Mouse (Mus musculus) adrenal gland, adult 18-20 months (tissue): ENCODE measurements around the gene Nek1. TPM values are rescaled to one million over a fixed set of nuclear protein-coding genes. Genes with fewer than 3 reads are reported as not detected.
A peak's percentile ranks its signal among the peaks of the same experiment; 100 is the strongest.
"Not testable (repeated sequence)": the region's sequence is repeated elsewhere in the genome, so short reads cannot be mapped to it uniquely, and the experiment has no call there.

Experiments
- DNase-seq, 2 experiments: peaks; one replicate each; pipeline ENCODE4 v3.0.0; 2021 to 2022; ENCODE audit warnings: low spot score in 2 of 2
- total RNA-seq, 2 experiments: library from RNA; stranded (reverse); gene quantifications; 1 replicate in 1 of 2; 2 replicates in 1 of 2; pipeline ENCODE4 v1.2.3; 2021

Nek1 gene
- total RNA-seq, 2 experiments from 2014 or later: 11.9 to 16.2 TPM

- peak; percentile 45 to 56 for DNase-seq
Observed at GRCm38 (mm10) chr8:60983688-60984079, 9.3 kb upstream of the Nek1 start.

GRCm38 (mm10) chr8:60984260-60985010, 8.6 kb upstream of the Nek1 start:
- not testable (repeated sequence) for DNase-seq

- DNase-seq: peak in 1 of 2 experiments; percentile 68
Observed at GRCm38 (mm10) chr8:60992561-60992909, 460 bp upstream of the Nek1 start.

GRCm38 (mm10) chr8:60993639-60993986, 618 bp downstream of the Nek1 start:
- DNase-seq: no peak

- no peak for DNase-seq
Observed at GRCm38 (mm10) chr8:60996468-60996867, 3.5 kb downstream of the Nek1 start.

- peak; percentile 14 to 42 for DNase-seq
Observed at GRCm38 (mm10) chr8:61041951-61042350, 49.0 kb downstream of the Nek1 start.

GRCm38 (mm10) chr8:61043874-61044273, 50.9 kb downstream of the Nek1 start:
- no peak for DNase-seq

GRCm38 (mm10) chr8:61046816-61047215, 53.8 kb downstream of the Nek1 start:
- DNase-seq: no peak

- no peak for DNase-seq
Observed at GRCm38 (mm10) chr8:61053017-61053416, 60.0 kb downstream of the Nek1 start.

- DNase-seq: no peak
Observed at GRCm38 (mm10) chr8:61054313-61054712, 61.3 kb downstream of the Nek1 start.

GRCm38 (mm10) chr8:61056997-61057396, 64.0 kb downstream of the Nek1 start:
- no peak for DNase-seq

GRCm38 (mm10) chr8:61059143-61059542, 66.1 kb downstream of the Nek1 start:
- DNase-seq: no peak

GRCm38 (mm10) chr8:61060412-61060811, 67.4 kb downstream of the Nek1 start:
- no peak for DNase-seq

- no peak for DNase-seq
Observed at GRCm38 (mm10) chr8:61075059-61075458, 82.1 kb downstream of the Nek1 start.

- DNase-seq: no peak
Observed at GRCm38 (mm10) chr8:61110496-61110895, 117.5 kb downstream of the Nek1 start.

GRCm38 (mm10) chr8:61111940-61112339, 118.9 kb downstream of the Nek1 start:
- peak in 1 of 2 experiments; percentile 5 for DNase-seq

GRCm38 (mm10) chr8:61121631-61122030, 128.6 kb downstream of the Nek1 start:
- DNase-seq: no peak

GRCm38 (mm10) chr8:61127299-61127861, 134.4 kb downstream of the Nek1 start:
- DNase-seq: no peak

- DNase-seq: no peak
Observed at GRCm38 (mm10) chr8:61132561-61133134, 139.7 kb downstream of the Nek1 start.

- DNase-seq: no peak
Observed at GRCm38 (mm10) chr8:61141869-61142268, 148.9 kb downstream of the Nek1 start.

GRCm38 (mm10) chr8:61142302-61142701, 149.3 kb downstream of the Nek1 start:
- no peak for DNase-seq

- DNase-seq: no peak
Observed at GRCm38 (mm10) chr8:61142845-61143244, 149.8 kb downstream of the Nek1 start.

GRCm38 (mm10) chr8:61148728-61149127, 155.7 kb downstream of the Nek1 start:
- DNase-seq: no peak
